Mouse (Mus musculus) brain, embryonic 14.5 days (tissue): Measurements from ENCODE around the gene Olfr1393.

Source experiments
- CTCF ChIP-seq: fragments of 200-500 bp; IDR thresholded peaks from 2 replicates; pipeline ENCODE4 v1.5.1; 2012; ENCODE audit warnings: inconsistent platforms, mild to moderate bottlenecking, moderate library complexity, borderline replicate concordance; ENCODE audit not compliant: insufficient read depth, insufficient read length; ENCODE audit errors: extremely low read depth
- POLR2A ChIP-seq: fragments of 200-500 bp; IDR thresholded peaks from 2 replicates; pipeline ENCODE4 v1.6.1; 2012; ENCODE audit warnings: mild to moderate bottlenecking, inconsistent platforms, borderline replicate concordance; ENCODE audit not compliant: poor library complexity, insufficient read depth, insufficient read length, severe bottlenecking; ENCODE audit errors: extremely low read depth

DNA sequence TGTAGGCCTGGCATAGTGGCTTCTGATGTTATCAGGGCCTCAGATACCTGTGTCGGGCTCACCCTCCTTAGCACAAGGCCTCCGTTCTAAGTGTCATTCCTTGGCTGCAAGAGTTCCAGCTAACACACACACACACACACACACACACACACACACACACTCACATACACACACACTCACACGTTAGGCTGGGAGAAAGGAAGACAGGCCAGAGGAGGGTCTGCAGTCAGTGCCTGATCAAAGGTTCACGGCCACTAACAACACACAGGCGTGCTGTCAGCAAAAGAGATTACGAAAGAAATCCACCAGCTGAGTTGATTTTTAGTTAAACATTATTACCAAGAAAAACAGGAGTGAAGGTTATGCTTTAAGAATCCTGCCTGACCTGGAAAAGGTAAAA lies 11.4 kb upstream of the Olfr1393 start:
- TF ChIP-seq CTCF (no peak), POLR2A (no peak)
